Mouse (Mus musculus): ENCODE results near the gene Map2k1.

Map2k1 gene

GRCm38 (mm10) chr9:64259906-64260305 lies 6.5 kb upstream of the Map2k1 start:
- TF ChIP-seq GATA4 (IDR thresholded peaks at IDR 0.05; ENCODE audit: insufficient replicate concordance, low read length), result no peak

DNA sequence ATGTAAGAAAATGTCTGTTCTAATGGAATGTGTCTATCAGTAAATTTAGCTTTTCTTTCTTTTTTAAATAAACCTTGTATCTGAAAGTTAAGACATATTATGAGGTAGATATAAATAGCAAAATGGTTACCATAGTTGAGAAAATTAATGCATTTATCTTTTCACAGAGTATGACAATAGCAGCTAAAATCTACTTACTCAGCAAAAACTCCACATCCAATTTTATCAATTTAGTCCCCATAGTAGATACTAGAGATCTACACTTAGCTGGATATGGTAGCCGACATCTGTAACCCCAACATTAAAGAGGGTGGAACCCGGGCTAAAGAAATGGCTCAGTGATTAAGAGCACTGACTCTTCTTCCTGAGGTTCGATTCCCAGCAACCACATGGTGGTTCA lies 2.8 kb upstream of the Map2k1 start:
- TF ChIP-seq GATA4 (IDR thresholded peaks at IDR 0.05; ENCODE audit: insufficient replicate concordance, low read length), result no peak

DNA sequence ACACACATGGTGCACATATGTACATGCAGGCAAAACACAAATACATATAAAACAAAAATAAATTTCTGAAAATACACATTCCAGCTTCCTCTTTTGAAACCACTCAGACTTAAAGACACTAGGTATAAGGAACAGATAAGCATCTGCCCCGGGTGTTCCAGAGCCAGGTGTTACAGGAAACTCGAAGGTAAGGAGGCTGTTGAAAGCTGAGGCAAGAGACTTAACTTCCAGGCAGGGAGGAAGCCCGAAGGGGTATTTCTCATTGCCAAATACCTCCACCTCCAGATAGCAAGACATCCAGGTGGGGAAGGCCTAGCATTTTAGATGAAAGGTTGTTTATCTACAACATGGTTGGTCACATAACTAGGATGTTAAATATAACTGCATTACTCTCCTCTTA lies 2.0 kb upstream of the Map2k1 start:
- TF ChIP-seq GATA4 (IDR thresholded peaks at IDR 0.05; ENCODE audit: insufficient replicate concordance, low read length), result no peak

DNA sequence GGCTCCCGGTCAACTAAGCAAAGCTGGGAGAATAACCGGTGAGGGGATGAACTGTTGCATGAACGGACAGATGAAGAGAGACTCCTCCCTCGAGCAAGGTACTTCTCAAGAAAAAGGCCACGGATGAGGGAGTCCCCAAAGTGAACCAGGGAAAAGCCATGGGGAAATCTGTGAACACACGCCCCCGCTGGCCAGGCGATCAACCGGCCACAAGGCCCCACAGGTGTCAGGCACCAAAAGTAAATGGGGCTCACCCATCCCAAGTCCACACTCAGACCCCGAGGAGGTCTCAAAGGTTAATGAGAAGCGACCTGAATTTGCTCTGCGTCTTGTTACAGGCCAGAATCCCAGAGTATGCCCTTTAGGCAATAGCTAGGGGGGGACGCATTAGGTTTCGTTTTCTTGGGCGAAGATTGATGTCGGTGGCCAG lies 825 bp downstream of the Map2k1 start:
- TF ChIP-seq GATA4 (IDR thresholded peaks at IDR 0.05; ENCODE audit: insufficient replicate concordance, low read length), result no peak

DNA sequence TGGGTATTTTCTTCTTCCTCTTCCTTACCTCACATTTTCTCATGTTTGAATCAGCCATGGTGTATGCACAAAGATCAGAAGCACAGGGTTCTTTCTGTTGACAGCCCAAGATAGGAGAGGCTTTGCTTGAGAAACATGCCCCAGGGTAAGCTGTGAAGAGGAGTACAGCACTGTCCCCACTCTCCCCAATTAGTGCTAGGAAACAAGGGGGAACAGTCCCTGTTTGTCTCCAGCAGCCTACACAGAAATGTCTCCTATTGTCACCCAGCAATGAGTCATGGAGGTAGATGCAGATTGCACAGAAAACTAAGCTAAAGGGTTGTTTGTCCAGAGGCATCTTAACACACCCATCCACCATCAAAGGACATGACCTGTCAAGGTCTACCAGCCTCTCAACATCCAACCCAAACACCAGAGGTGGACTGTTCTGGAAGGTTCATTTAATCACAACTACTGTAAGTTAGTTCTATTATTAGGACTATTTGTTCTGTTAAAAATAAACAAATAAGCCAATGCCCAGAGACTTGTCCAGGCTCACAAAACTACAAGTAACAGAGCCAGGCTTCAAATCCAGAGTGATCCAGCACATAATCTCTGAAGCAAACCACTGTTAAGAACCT lies 3.2 kb downstream of the Map2k1 start:
- no peak for TF ChIP-seq GATA4 (IDR thresholded peaks at IDR 0.05; ENCODE audit: insufficient replicate concordance, low read length)

DNA sequence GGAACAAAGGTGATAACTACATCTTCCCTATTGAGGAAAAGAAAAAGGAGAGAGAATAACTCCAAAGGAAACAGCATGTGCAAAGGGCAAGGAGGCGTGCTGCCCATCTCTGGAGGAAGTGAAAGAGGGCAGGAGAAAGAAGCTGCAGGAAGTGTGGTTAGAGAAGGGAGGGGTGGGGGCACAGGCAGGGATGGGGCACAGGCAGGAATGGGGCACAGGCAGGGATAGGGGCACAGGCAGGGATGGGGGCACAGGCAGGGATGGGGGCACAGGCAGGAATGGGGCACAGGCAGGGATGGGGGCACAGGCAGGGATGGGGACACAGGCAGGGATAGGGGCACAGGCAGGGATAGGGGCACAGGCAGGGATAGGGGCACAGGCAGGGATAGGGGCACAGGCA lies 4.1 kb downstream of the Map2k1 start:
- TF ChIP-seq GATA4 (IDR thresholded peaks at IDR 0.05; ENCODE audit: insufficient replicate concordance, low read length), result no peak

GRCm38 (mm10) chr9:64242381-64242831 lies 11.0 kb downstream of the Map2k1 start:
- TF ChIP-seq GATA4 (IDR thresholded peaks at IDR 0.05; ENCODE audit: insufficient replicate concordance, low read length), result no peak

- no peak for TF ChIP-seq GATA4 (IDR thresholded peaks at IDR 0.05; ENCODE audit: insufficient replicate concordance, low read length)
Measured at GRCm38 (mm10) chr9:64240681-64241080, 12.8 kb downstream of the Map2k1 start.

DNA sequence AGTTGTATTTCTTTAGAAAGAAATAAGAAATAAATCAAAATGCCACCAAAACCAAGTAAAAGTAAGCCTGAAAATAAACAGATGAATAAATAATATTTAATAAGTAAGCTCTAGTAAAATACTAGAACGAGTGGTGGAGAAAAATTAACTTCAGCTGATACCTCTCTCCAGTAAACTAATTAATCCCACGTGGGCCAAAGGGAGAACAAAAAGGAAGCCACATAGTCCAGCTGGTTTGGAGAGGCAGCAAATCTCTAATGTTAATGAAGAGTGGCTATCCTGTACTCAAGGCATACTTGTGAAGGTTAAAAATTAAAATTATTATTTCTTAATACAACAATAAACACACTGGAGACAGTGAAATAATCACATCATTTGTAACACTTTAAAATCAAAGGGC lies 13.3 kb downstream of the Map2k1 start:
- no peak for TF ChIP-seq GATA4 (IDR thresholded peaks at IDR 0.05; ENCODE audit: insufficient replicate concordance, low read length)

DNA sequence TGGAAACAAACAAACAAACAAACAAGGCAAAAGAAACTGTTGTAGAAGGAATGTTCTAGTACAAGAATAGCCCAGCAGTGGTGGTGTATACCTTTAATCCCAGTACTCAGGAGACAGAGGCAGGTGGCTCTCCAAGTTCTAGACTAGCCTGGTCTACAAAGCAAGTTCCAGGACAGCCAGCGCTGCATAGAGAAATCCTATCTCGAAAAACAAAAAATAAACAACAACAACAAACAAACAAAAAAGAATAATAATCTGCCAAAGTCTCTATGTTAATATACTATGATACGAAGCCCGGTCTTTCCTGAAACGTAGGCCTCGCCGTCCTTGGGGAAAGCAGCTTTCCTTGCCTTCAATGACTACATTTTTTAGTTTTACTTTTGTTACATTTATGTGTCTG lies 17.4 kb downstream of the Map2k1 start:
- no peak for TF ChIP-seq GATA4 (IDR thresholded peaks at IDR 0.05; ENCODE audit: insufficient replicate concordance, low read length)

- TF ChIP-seq GATA4 (IDR thresholded peaks at IDR 0.05; ENCODE audit: insufficient replicate concordance, low read length), result no peak
Measured at GRCm38 (mm10) chr9:64234768-64235435, 18.5 kb downstream of the Map2k1 start, which contains the start of gene Uchl4. TSS of gene Uchl4 (plus strand) at chr9:64235201.

DNA sequence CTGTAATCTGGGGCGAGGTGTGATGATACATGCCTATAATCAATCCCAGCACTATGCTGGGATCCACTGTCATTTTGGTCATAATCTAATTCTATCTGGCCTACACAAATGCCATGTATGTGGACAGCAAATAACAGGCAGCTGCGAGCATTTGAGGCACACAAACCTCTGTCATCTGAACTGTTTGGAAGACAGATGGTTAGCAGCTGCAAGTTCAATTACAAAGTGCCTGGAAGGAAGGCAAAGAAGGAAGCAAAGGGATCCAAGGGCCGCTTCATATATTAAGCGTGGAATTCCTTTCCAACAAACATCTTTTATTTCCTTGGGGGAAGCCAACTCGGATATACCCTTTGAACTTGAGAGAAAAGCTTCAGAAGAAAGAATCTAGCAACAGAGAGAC lies 19.8 kb downstream of the Map2k1 start:
- no peak for TF ChIP-seq GATA4 (IDR thresholded peaks at IDR 0.05; ENCODE audit: insufficient replicate concordance, low read length)

DNA sequence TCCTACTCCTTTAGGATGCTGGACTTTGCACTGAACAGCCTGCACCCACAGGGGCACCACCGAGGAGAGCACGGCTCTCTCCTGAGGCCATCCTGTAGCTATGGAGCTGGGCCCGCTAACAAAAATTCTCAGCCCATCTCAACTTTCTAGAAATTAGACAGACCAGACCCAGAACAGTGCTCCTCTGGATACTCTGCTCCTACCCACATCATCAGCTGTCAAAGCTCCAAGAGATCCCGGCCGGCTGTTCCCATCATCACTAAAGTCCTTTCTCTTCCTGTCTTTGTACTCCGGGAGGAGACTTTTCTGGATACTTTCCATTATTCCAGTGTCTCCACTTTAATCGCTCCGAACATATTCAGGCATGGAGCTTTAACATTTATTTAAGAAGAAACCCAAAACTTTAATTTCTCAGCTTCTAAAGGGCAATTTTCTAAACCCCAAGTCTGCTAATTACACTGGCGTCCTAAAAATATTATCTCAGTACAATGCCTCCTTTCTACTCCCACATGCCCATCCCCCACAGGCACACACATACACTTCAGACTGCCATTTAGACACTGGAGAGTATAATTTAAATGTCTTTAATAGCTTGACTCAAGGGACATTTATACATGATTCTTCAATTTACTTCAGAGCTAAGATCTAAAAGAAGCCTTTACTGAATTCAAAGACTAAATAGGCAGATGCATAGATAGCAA lies 21.0 kb downstream of the Map2k1 start:
- no peak for TF ChIP-seq GATA4 (IDR thresholded peaks at IDR 0.05; ENCODE audit: insufficient replicate concordance, low read length)

GRCm38 (mm10) chr9:64231674-64232073 lies 21.8 kb downstream of the Map2k1 start:
- TF ChIP-seq GATA4 (IDR thresholded peaks at IDR 0.05; ENCODE audit: insufficient replicate concordance, low read length), result no peak

DNA sequence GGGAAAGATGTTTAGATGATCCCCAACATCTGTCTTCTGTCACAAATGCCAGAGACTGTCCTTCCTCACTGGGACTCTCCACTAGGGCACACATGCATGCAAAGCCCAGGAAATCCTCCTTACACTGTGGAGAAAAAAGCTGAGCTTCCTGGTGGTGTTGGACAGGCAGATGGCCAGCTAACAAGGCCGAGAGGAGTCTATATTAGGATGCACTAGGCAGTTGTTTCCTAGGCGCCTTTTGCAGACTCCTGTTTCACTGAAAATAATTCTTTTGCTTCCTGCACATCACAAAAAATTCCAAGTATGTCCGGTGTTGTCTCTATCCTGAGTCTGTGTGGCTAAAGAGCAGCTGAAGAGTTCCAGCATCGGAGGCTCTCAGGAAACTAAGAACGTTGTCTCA lies 22.3 kb downstream of the Map2k1 start:
- no peak for TF ChIP-seq GATA4 (IDR thresholded peaks at IDR 0.05; ENCODE audit: insufficient replicate concordance, low read length)

DNA sequence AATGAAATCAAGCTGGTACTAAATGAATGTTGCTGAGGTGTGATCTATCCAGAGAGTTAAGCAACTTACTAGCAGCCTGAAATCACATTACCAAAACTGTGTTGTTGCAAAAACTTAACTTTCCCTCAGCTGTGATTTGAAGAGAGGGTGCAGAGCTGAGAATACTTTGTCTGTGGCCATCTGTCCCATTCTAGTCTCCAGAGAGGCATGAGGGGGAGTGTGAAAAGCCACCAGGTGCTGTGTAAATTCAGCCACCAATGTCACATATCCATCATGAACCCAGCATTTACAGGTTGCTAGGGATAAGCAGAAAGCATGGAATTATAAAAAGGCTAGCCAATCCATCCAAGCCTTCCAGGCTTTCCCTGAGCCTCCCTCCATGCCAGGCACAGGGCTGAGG lies 24.5 kb downstream of the Map2k1 start:
- TF ChIP-seq GATA4 (IDR thresholded peaks at IDR 0.05; ENCODE audit: insufficient replicate concordance, low read length), result no peak
